Mouse (Mus musculus) granulocyte monocyte progenitor cell, adult 5-6 weeks (primary cell): ENCODE results near the gene Zbtb45. TPM values are rescaled to one million over a fixed set of nuclear protein-coding genes. Genes with fewer than 3 reads are reported as not detected.

Experiments used
- ATAC-seq: replicated peaks from 2 replicates; pipeline ENCODE4 v1.8.0; 2016; ENCODE audit warnings: mild to moderate bottlenecking, moderate TSS enrichment, inconsistent platforms; ENCODE audit not compliant: poor library complexity, severe bottlenecking
- total RNA-seq, 2 experiments: library from RNA; stranded (forward) in 1 of 2; stranded (reverse) in 1 of 2; fragments of 200-712, 200-1000 nt in 1 of 2; fragments of >200 nt in 1 of 2; fragmentation: Nextera tagmentation in 1 of 2; gene quantifications; 2 replicates each; pipeline ENCODE4 v1.2.3; 2014 to 2017

Gene Zbtb45
- total RNA-seq (2014; fragmentation: Nextera tagmentation) (8.5 and 19.8 TPM in 2 replicates), total RNA-seq (2017) (4.9 and 11.9 TPM in 2 replicates)

DNA sequence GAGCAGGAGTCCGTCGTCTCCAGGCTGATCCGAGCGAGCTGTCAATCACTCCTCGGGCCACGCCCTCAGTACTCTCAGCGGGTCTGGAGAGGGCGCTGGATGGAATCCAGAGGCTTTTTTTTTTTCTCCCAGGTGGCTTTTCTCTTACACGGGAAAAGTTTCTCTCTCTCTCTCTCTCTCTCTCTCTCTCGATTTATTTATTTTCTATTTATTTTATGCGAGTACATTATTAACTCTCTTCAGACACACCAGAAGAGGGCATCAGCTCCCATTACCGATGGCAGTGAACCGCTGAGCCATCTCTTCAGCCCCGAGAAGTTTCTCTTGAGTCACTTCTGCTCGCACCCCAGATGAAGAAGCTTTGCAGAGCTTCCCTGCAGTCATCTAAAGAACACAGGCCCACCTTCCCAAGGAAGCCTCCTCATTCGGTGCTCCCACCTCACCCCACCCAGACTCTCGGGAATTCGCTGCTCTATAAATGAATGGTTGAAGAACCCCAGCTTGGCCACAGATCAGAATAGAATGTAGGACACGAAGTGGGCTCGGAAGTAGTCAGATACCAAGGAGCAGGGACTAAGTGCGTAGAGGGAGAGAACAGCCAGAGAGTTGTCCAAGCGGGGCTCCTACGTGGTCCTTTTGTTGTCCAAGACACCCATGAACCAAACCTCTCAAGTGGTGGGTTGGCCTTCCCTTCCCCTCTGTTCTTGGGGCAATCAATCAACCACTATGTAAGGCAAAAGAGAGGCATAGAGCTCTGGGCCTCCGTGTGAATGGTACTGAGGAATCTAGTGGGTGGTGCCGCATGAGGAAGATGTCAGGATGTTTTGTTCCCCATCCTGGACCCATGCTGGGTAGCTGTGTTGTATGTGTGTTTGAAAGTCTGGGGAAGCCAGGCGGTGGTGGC lies at the start of gene Zbtb45:
TSS of gene Zbtb45 (minus strand) at position 30 of the 904 bp plus-strand sequence.
- ATAC-seq: no peak

DNA sequence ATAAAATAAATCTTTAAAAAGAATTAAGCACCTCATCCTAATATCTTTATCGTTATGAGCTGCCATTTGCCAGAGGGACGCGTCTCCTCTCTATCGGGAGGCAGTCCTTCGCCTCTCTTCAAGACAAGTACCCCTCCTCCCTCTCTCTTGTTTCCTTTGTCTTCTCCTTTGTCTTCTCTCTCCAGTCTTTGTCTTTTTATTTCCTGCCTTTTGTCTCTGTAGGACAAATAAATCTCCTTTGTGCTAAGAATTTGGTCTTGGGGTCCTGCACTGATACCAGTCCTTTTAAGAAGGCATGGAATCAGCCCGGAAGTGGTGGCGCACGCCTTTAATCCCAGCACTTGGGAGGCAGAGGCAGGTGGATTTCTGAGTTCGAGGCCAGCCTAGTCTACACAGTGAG lies 49.7 kb upstream of the Zbtb45 start:
- no peak for ATAC-seq

DNA sequence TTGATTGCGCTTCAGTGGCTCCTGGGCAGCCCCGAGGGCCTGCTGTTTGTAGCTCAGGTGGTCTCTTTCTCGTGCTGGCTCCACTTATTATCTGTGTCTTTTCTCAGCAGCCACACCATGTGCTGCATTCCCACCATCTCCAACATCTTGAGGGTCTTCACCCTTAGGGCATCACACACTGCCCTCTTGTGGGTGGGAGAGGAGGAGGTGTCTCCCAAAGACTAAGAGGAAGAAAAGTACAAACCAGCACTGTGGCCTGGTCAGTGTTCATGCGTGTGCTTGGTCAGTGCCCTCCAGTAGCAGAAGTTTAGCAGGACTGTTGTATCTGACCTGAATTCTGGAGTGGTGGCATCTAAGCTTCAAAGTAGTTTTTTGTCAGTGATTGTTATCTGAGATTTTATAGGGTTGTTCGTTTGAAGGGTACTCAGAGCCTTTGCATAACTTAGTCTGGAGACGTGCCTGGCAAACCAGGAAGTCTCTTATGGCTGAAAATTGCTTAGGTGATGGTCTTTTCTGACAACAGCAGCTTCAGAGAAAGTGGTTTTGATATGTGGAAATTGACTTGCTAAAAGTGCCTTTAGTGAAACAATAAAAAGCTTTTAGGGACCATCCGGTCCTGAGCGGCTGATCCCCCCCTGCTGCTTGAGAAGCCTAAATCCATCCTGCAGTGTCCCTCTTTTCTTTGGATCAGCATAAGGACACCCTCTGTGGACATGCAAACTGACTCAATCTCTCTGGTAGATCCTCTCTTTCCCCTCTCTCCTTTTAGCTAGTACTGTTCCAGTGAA lies 47.3 kb upstream of the Zbtb45 start:
- no peak for ATAC-seq

DNA sequence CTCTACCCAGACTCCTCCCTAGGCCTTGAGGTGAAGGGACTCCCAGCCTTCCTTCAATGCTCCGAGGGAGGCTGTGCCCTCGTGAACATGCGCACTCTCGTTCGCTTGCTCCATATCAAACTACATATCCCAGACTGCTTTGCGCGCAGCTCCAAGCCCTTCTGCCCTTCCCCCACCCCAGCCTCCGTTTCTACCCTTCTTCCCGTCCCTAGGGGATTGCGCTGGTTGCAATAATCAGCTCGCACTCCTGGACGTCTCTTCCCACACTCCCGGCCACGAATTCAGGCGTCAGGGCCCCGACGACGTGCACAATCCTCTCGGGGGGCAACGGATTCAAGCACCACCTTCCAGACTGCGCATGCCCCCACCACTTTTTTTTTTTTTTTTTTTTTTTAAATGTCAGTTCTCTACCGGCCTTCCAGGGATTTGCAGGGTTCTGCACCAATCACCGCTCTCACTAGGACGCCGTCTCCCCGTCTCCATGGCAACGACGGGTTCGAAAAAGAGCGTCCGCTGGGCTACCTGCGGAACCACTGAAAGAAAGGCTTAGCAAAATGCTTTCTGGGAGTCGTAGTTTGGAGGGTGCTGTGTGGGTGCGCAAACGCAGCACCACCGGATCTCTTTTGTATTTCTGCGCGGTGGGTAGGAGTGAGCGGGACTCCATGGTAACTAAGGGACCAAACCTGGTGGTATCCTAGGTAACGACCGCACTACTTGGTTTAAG lies 44.6 kb upstream of the Zbtb45 start, which contains the start of gene Mzf1:
TSS of gene Mzf1 (minus strand) at position 478 of the 724 bp plus-strand sequence.
- ATAC-seq: peak; percentile 88

DNA sequence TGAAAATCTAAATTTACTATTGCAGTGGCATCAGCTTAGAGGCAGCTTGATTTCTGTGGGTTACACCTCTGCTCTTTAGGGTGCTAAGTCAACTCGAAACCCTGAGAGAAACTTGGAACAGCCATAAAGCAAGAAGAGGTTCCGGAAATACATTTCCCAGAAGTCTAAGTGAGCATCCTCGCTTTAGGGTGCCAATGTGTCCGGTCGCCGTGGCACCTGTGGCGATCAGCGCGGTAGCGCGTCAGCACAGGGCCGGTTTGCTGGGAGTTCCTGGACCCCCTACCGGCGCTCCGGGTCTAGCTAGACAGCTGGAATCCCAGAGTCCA lies 44.1 kb upstream of the Zbtb45 start:
- ATAC-seq: no peak

DNA sequence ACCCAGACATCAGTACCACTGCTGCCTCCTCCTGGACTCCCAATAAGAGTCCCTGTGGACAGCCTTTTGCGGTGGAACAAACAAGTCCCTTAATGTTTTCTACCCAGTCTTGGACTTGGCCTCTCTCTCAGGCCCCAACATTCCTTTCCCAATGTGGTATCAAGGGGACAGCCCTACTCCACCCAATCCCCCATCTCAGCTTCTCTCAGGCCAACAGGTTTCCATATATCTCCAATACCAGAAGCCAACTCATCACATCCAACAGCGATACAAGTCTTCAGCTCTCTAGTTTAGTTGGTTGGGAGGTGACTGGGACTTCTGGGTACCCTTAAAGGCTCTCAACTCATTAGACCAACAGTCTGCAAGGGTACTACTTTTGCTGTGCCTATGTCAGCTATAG lies 43.7 kb upstream of the Zbtb45 start:
- no peak for ATAC-seq

DNA sequence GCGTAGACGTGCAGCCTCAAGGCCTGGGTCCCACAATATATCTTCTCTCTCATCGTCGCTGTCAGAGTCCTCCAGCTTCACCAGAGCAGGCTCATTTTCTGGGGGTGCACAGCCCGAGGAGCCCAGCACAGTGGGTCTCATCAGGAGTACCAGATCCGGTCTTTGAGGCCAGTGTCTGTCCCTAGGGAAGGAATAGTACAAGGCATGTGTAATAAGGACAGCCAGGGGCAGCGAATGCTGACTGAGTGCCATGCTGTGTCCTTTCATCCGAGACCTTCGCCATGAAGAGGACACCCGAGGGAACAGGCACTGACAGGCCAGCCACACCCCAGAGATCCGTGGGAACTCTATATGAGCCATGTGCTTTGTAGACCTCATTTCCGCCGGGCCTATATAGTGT lies 43.2 kb upstream of the Zbtb45 start:
- ATAC-seq: no peak

DNA sequence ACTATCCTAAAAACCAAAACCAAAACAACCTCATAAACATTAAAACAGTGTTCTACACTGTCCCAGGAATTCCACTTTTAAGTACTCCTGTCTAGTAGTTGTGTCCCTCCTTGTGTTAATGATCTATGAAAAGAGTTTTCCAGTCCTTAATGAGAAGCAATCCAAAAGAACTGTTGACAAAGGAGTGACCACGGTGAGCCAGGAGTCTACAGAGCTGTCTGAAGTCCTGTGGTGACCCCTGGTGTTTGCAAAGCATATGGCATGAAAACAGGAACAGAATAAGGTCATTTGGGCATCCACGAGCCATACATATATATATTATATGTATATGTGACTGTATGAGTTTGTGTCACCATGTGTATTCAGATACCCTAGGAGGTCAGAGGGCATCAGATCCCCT lies 36.2 kb upstream of the Zbtb45 start:
- peak; percentile 75 for ATAC-seq

DNA sequence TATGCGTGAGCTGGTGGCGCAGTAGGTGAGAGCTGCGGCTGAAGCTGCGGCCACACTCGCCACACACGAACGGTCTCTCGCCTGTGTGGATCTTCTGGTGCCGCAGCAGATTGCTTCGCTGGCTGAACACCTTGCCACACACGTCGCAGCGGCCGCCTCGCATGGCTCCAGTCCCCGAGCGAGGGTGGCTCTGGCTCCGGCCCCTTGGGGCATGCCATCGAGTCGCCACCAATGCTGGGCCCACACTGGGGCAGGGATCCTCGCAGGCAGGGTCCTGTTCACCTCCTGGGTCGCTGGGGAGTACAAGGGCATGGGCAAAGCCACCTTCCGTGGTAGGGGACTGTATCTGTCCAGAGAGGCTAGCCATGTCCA lies 34.4 kb upstream of the Zbtb45 start:
- no peak for ATAC-seq

DNA sequence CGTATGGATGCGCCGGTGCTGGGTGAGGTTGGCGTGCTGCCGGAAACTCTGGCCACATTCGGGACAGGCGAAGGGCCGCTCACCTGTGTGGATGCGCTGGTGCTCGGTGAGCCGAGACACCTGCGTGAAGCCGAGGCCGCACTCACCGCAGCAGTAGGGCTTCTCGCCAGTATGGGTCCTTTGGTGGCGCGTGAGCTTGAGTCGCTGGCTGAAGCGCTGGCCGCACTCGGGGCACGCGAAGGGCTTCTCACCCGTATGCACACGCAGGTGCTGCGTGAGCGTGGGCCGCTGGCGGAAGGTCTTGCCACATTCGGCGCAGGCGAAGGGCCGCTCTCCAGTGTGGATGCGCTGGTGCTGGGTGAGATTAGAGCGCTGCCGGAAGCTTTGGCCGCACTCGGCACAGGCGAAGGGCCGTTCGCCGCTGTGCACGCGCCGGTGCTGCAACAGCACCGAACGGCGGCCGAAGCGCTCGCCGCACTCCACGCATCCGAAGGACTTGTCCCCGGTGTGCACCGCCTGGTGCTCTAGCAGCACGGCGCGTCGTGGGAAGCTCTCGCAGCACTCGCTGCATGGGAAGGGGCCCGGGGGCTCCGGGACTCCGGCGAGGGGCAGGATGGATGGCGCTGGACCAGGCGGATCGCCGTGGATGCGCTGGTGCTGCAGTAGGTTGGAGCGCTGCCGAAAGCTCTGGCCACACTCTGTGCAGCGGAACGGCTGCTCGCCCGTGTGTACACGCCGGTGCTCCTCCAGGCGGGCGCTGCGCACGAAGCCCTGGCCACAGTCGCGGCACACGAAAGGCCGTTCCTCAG lies 33.8 kb upstream of the Zbtb45 start:
- peak; percentile 38 for ATAC-seq

DNA sequence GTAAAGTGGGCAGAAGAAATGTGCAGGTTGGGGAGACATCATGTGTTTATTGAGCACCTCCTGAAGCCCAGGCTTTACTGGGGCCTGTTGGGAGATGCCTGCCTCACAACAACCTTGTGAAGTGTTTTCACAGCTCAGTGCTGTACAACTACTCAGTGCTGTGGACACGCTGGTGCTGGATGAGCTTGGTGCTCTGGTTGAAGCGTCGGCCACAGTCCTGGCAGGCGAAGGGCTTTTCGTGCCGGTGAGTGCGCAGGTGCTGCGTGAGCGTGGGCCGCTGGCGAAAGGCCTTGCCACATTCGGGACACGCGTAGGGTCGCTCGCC lies 33.2 kb upstream of the Zbtb45 start:
- no peak for ATAC-seq

DNA sequence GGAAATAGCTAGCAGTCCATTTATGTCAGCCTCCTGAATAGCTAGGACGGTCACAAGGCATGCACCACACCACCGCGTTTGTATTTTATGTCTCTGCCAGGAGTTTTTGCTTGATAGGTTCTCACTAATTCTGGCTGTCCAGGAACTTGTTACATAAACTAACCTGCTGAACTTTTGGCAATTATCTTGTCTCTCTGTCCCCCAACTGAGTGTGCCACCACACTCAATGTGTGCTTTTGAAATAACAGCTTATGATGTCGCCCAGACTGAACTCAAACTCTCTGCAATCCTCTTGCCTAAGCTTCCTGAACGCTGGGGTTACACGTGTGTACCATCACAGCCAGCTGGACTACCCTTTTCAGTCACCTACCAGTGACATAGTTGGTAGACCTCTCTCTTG lies 32.7 kb upstream of the Zbtb45 start:
- ATAC-seq: no peak

DNA sequence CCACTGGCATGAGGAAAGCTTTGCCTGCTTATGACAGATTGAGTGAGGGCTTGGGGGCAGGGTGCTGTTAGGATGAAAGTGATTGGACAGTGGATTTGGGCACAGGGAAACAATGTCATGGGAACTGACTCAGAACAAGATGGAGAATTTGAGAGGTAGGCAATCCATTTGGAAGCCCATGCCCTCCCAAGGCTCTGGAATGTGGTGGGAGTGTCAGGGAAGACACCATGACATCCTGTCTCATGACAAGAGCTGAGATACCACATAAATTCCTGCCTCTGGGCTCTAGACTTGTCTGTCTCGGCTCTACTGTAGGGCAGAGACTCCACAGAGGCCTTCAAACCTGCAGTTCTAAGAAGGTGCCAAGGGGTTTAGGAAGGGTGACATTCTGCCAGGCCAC lies 31.4 kb upstream of the Zbtb45 start:
- no peak for ATAC-seq

DNA sequence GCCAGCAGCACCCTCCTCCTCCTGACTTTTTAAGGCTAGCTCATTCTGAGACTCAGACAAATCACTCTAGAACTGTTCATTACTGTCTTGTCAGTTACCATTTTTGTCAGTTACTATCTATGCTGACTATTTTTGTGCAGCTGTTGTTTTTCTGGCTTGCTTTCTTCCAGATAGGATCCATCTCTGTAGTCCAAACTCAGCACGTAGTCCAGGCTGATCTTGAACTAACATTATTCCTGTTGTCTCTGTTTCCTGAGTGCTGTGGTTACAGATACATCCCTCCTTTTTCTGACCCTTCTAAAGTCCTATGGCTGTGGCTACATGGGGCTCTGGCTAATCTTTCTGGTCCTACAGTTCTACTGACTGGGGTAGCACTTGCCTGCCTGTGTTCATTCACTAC lies 29.3 kb upstream of the Zbtb45 start:
- no peak for ATAC-seq

DNA sequence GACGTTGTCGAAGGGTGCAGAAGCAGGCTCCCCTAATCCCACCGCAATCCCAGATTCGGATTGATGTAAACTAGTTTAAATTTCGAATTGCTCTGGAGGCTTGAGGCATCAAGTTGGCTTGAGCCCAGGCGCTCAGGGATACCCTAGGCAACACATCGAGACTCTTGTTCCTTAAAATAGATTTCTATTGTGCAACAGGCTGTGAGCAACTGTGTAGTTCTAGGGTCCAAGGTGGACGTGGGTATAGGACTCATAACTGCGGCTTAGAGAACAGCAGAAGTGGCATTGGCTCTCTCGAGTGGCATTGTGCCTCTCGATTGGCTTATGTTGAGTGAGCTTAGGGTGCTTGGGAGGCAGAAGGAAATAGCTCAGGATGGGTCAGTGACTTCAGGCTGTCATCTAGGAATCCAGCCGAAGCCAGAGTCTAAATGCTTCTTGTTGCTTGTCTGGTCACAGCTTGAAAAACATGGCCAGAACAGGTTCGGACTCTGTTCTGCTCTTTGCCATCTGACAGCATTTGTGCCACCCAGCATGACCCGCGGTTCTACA lies 28.9 kb upstream of the Zbtb45 start:
- ATAC-seq: peak; percentile 38

DNA sequence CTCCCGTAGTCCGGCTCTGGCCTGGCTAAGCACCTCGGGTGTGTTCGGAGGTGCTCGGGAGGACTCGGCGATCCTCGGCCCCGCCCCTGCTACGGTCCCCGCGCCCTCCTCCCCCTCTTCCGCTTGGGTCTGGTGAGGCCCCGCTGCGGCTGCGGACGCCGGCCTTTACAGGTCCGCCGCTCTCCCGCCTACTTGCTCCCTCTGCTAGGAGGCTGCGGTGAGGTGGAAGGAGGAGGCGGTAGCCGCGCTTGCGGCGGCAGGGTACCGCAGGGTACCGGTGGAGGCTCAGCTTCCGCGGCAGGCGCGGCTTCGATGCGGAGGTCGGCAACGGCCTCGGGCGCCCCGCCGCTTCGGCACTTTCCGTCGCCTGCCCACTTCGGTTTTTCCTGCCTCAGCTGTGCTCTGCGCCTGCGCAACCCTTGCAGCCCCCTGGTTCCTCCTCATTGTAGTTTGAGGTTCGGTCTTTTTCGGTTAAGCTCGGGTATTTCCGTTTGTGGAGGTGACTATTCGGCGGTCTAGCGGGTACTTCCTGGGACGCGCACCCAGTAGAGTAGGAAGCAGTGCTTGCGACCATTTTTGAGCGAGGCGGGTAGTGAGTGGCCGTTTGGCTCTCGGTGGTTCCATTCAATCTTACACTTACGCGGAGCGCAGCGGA lies 28.2 kb upstream of the Zbtb45 start, which contains the start of gene Ube2m:
TSS of gene Ube2m (minus strand) at position 375 of the 655 bp plus-strand sequence.
- peak; percentile 49 for ATAC-seq

DNA sequence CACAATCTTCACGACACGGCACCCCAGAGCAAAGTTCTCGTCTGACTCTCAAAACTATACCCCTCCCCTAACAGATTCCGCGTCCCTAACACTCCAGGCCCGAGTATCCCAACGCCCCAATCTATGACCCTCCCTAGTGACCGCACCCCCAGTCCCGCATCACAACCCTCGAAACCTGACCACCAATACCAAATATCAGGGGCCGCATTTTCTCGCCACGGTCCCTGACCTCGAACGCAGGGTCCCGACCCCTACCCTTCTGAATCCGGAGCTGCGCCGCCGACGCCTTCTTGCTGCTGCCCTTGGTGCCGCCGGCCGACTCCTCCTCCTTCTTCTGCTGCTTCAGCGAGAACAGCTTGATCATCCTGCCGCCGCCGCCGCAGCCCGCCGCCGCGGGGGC lies 27.5 kb upstream of the Zbtb45 start:
- ATAC-seq: no peak

DNA sequence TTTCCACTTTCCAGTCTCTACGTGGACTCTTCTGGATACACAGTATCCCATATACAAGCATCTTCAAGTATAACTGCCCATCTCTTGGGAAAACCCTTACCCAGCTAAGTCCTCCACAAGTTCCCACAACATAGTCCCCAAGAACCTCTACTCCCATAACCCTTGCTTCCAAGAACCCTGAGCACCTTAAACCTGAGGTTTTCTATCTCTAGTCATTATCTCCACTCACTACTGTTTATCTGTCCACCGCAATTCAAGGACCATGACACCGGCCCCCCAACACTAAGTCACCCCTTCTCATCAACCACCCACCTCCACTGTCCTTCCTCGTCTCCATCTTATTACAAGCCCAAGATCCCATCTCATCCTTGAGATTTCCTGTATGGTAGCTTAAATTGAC lies 27.0 kb upstream of the Zbtb45 start:
- no peak for ATAC-seq

DNA sequence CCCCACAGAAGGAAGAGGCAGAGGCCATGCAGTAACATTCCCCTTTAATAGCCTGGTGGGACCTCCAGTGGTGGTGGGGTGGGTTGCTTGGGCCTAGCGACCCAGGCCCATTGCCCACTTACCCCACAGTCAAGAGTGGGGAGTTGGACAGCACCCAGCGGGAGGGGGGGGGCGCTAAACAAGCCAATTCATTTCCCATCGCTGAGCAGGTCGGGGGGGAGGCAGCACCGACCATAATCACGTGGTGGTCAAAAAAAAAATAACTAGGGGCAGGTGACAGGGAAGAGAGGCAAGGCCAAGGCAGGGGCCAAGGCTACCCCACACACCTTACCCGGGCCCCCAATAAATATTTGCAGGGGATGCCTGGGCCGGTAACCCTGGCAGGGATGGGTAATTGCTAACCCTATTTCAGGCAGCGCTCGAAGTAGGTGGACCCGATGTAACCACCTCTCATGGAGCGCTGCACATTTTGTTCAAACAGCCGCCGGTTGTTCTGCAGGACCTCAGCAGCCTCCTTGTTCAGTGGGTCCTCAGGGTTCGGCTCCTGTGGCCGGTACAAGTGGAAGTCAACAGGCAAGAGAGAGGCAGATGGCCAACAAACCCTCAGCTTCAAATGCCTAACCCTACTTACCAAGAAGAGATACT lies 25.5 kb upstream of the Zbtb45 start:
- no peak for ATAC-seq
